Mouse (Mus musculus): ENCODE data around the gene Frs2. TPM values are rescaled to one million over a fixed set of nuclear protein-coding genes. Genes with fewer than 3 reads are reported as not detected.
"Not testable (repeated sequence)": the region's sequence is repeated elsewhere in the genome, so short reads cannot be mapped to it uniquely, and the experiment has no call there.

The Frs2 gene
- total and polyA plus RNA-seq, 2 experiments from 2014 or later: 13.6 to 14.1 TPM

GRCm38 (mm10) chr10:117141939-117142552 is 6.3 kb downstream of the Frs2 start:
- peaks cover 41% of the 10 kb centered on the region for H3K4me1 ChIP-seq (ENCODE audit: control insufficient read depth, insufficient read depth)
- H3K4me2 ChIP-seq (ENCODE audit: low read depth, low read length): no peak overlapping the region
- H3K27ac ChIP-seq (ENCODE audit: low read depth): no peak overlapping the region
- no peak for DNase-seq (ENCODE audit: low spot score)
- H3K9ac ChIP-seq (replicated peaks; ENCODE audit: low read depth, low read length): no peak overlapping the region
- 74% methylated on average over 7 of the region's 7 CpGs for WGBS
- no peaks in the 10 kb centered on the region for H3K36me3 ChIP-seq (replicated peaks; ENCODE audit: control insufficient read depth, insufficient read depth, low read length)
- no peaks in the 10 kb centered on the region for H3K27me3 ChIP-seq (ENCODE audit: control insufficient read depth, insufficient read depth, low read length)
- H3K9me3 ChIP-seq (replicated peaks; ENCODE audit: control insufficient read depth, low read length): no peaks in the 10 kb centered on the region
- TF ChIP-seq EP300 (IDR thresholded peaks at IDR 0.05; ENCODE audit: low read depth): no peak
- TF ChIP-seq CTCF (IDR thresholded peaks at IDR 0.05; ENCODE audit: low read depth): peak; percentile 17; the same call in 1 of the 2 replicates
- H3K4me3 ChIP-seq (ENCODE audit: low read depth, low read length): no peak overlapping the region
- no peak for ATAC-seq (ENCODE audit: insufficient read depth, low read depth)

DNA sequence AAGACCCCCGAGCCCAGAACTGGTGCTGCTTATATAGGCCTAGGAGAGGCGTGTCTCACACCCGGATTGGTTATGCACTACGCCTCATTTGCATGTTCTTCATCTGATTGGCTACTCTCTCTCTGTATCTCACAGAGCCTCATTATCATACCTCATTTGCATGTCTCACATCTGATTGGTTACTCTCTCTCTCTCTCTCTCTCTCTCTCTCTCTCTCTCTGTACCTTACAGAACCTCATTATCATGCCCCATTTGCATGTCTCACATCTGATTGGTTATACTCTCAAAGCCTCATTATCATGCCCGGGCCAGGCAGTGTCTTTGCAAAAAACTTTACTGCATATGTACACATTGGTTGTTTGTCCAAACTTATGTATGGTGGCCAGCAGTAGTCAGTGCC is 16.8 kb downstream of the Frs2 start:
- DNase-seq (ENCODE audit: low spot score); H3K4me3 ChIP-seq (ENCODE audit: low read depth, low read length); H3K27me3 ChIP-seq (ENCODE audit: control insufficient read depth, insufficient read depth, low read length); H3K9ac ChIP-seq (replicated peaks; ENCODE audit: low read depth, low read length); H3K36me3 ChIP-seq (replicated peaks; ENCODE audit: control insufficient read depth, insufficient read depth, low read length); ATAC-seq (ENCODE audit: insufficient read depth, low read depth); H3K9me3 ChIP-seq (replicated peaks; ENCODE audit: control insufficient read depth, low read length); H3K27ac ChIP-seq (ENCODE audit: low read depth); H3K4me2 ChIP-seq (ENCODE audit: low read depth, low read length): not testable (repeated sequence)
- peaks cover 14% of the 10 kb centered on the region for H3K4me1 ChIP-seq (ENCODE audit: control insufficient read depth, insufficient read depth)
- 95% methylated on average over 5 of the region's 5 CpGs for WGBS

- Histone ChIP-seq H3K27ac (ENCODE audit: low read depth) (0 out of 2 replicates have a peak overlapping the region, but pooled peaks have one; percentile 43), H3K27me3 (ENCODE audit: control insufficient read depth, insufficient read depth, low read length) (no peaks in the 10 kb centered on the region), H3K36me3 (replicated peaks; ENCODE audit: control insufficient read depth, insufficient read depth, low read length) (peaks cover 6% of the 10 kb centered on the region; the same call in 1 of the 2 replicates), H3K4me3 (ENCODE audit: low read depth, low read length) (no peak overlapping the region), H3K4me1 (ENCODE audit: control insufficient read depth, insufficient read depth) (peaks cover 25% of the 10 kb centered on the region), H3K9ac (replicated peaks; ENCODE audit: low read depth, low read length) (no peak overlapping the region), H3K9me3 (replicated peaks; ENCODE audit: control insufficient read depth, low read length) (no peaks in the 10 kb centered on the region), H3K4me2 (ENCODE audit: low read depth, low read length) (no peak overlapping the region)
- ATAC-seq (ENCODE audit: insufficient read depth, low read depth): no peak
- DNase-seq (ENCODE audit: low spot score): no peak
- TF ChIP-seq CTCF (IDR thresholded peaks at IDR 0.05; ENCODE audit: low read depth) (no peak), EP300 (IDR thresholded peaks at IDR 0.05; ENCODE audit: low read depth) (no peak)
- WGBS: 41% methylated on average over 6 of the region's 6 CpGs
Measured at GRCm38 (mm10) chr10:117130037-117130436, 18.3 kb downstream of the Frs2 start.

GRCm38 (mm10) chr10:117128693-117129092 is 19.6 kb downstream of the Frs2 start:
- H3K27ac ChIP-seq (ENCODE audit: low read depth): no peak overlapping the region
- no peak for TF ChIP-seq CTCF (IDR thresholded peaks at IDR 0.05; ENCODE audit: low read depth)
- TF ChIP-seq EP300 (IDR thresholded peaks at IDR 0.05; ENCODE audit: low read depth): no peak
- ATAC-seq (ENCODE audit: insufficient read depth, low read depth) (no peak), DNase-seq (ENCODE audit: low spot score) (no peak)
- no peak overlapping the region for H3K4me2 ChIP-seq (ENCODE audit: low read depth, low read length)
- H3K36me3 ChIP-seq (replicated peaks; ENCODE audit: control insufficient read depth, insufficient read depth, low read length): peaks cover 6% of the 10 kb centered on the region; the same call in 1 of the 2 replicates
- no peaks in the 10 kb centered on the region for H3K9me3 ChIP-seq (replicated peaks; ENCODE audit: control insufficient read depth, low read length)
- H3K27me3 ChIP-seq (ENCODE audit: control insufficient read depth, insufficient read depth, low read length): no peaks in the 10 kb centered on the region
- no peak overlapping the region for H3K4me3 ChIP-seq (ENCODE audit: low read depth, low read length)
- H3K9ac ChIP-seq (replicated peaks; ENCODE audit: low read depth, low read length): no peak overlapping the region
- H3K4me1 ChIP-seq (ENCODE audit: control insufficient read depth, insufficient read depth): peaks cover 27% of the 10 kb centered on the region
- WGBS: 83% methylated on average over 2 of the region's 2 CpGs

DNA sequence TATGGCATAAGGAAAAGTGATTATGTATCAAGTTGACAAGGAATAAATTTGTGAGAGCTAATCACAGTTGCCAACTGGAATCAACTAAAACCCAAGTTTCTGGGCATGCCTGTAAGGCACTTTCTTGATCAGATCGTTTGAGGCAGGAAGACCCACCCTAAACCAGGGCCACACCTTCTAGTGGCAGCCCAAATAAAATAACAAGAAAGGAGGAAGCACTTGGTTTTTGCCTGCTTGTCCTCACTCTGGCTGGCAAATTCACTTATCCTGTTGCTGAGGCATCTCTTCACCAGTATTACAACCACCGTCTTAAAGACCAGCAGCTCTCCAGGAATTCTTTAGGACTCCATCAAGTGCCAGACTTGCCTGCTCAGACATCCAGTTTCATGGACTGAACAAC is 20.9 kb downstream of the Frs2 start:
- H3K9me3 ChIP-seq (replicated peaks; ENCODE audit: control insufficient read depth, low read length): no peaks in the 10 kb centered on the region
- H3K36me3 ChIP-seq (replicated peaks; ENCODE audit: control insufficient read depth, insufficient read depth, low read length): peaks cover 6% of the 10 kb centered on the region; the same call in 1 of the 2 replicates
- no peak overlapping the region for H3K27ac ChIP-seq (ENCODE audit: low read depth)
- H3K27me3 ChIP-seq (ENCODE audit: control insufficient read depth, insufficient read depth, low read length): no peaks in the 10 kb centered on the region
- DNase-seq (ENCODE audit: low spot score): no peak
- H3K9ac ChIP-seq (replicated peaks; ENCODE audit: low read depth, low read length): no peak overlapping the region
- H3K4me3 ChIP-seq (ENCODE audit: low read depth, low read length): no peak overlapping the region
- peaks cover 29% of the 10 kb centered on the region for H3K4me1 ChIP-seq (ENCODE audit: control insufficient read depth, insufficient read depth)
- no peak for TF ChIP-seq CTCF (IDR thresholded peaks at IDR 0.05; ENCODE audit: low read depth)
- no peak for TF ChIP-seq EP300 (IDR thresholded peaks at IDR 0.05; ENCODE audit: low read depth)
- WGBS: 30% methylated on average over 2 of the region's 2 CpGs
- no peak overlapping the region for H3K4me2 ChIP-seq (ENCODE audit: low read depth, low read length)
- no peak for ATAC-seq (ENCODE audit: insufficient read depth, low read depth)

- Histone ChIP-seq H3K4me2 (ENCODE audit: low read depth, low read length) (no peak overlapping the region), H3K27me3 (ENCODE audit: control insufficient read depth, insufficient read depth, low read length) (no peaks in the 10 kb centered on the region), H3K36me3 (replicated peaks; ENCODE audit: control insufficient read depth, insufficient read depth, low read length) (no peaks in the 10 kb centered on the region; the same call in 1 of the 2 replicates), H3K4me1 (ENCODE audit: control insufficient read depth, insufficient read depth) (peaks cover 29% of the 10 kb centered on the region), H3K4me3 (ENCODE audit: low read depth, low read length) (no peak overlapping the region), H3K9ac (replicated peaks; ENCODE audit: low read depth, low read length) (no peak overlapping the region), H3K27ac (ENCODE audit: low read depth) (peak overlapping the region; percentile 88), H3K9me3 (replicated peaks; ENCODE audit: control insufficient read depth, low read length) (no peaks in the 10 kb centered on the region)
- 81% methylated on average over 1 of the region's 1 CpGs for WGBS
- TF ChIP-seq CTCF (IDR thresholded peaks at IDR 0.05; ENCODE audit: low read depth): no peak
- no peak for TF ChIP-seq EP300 (IDR thresholded peaks at IDR 0.05; ENCODE audit: low read depth)
- DNase-seq (ENCODE audit: low spot score): peak; percentile 80
- ATAC-seq (ENCODE audit: insufficient read depth, low read depth): peak; percentile 87
Measured at GRCm38 (mm10) chr10:117126719-117127118, 21.6 kb downstream of the Frs2 start.
